Mouse (Mus musculus) cerebellum, adult 8-10 months (tissue): ENCODE measurements at regions not wholly inside any gene's neighbourhood (a gene's known extent, or its start where the extent isn't known, plus 50 kb on each side); places are given as distances from the start of the nearest gene placed in this dataset.

Experiments used
- DNase-seq: peaks from one replicate; pipeline ENCODE4 v3.0.0; 2022

GRCm38 (mm10) chr13:83041506-83041905 is 462.3 kb upstream of the Mef2c start:
- no peak for DNase-seq

GRCm38 (mm10) chr13:83045516-83045915 is 458.3 kb upstream of the Mef2c start:
- DNase-seq = no peak

- DNase-seq = no peak
These were observed 457.9 kb upstream of the Mef2c start for GRCm38 (mm10) chr13:83045970-83046369.

- DNase-seq = no peak
These were observed 457.2 kb upstream of the Mef2c start for GRCm38 (mm10) chr13:83046571-83047123.

GRCm38 (mm10) chr13:83055865-83056264 is 448.0 kb upstream of the Mef2c start:
- DNase-seq = no peak

GRCm38 (mm10) chr13:83056415-83056814 is 447.4 kb upstream of the Mef2c start:
- DNase-seq = no peak

- no peak for DNase-seq
These were observed 439.1 kb upstream of the Mef2c start for GRCm38 (mm10) chr13:83064727-83065126.

- no peak for DNase-seq
These were observed 438.6 kb upstream of the Mef2c start for GRCm38 (mm10) chr13:83065201-83065600.

- no peak for DNase-seq
These were observed 437.6 kb upstream of the Mef2c start for GRCm38 (mm10) chr13:83066115-83066753.

GRCm38 (mm10) chr13:83067496-83067895 is 436.3 kb upstream of the Mef2c start:
- DNase-seq = no peak

- DNase-seq = no peak
These were observed 435.2 kb upstream of the Mef2c start for GRCm38 (mm10) chr13:83068588-83068987.

- no peak for DNase-seq
These were observed 434.5 kb upstream of the Mef2c start for GRCm38 (mm10) chr13:83069293-83069692.

GRCm38 (mm10) chr13:83072073-83072472 is 431.8 kb upstream of the Mef2c start:
- no peak for DNase-seq

- no peak for DNase-seq
These were observed 429.4 kb upstream of the Mef2c start for GRCm38 (mm10) chr13:83074219-83074965.

- no peak for DNase-seq
These were observed 428.4 kb upstream of the Mef2c start for GRCm38 (mm10) chr13:83075320-83075877.

GRCm38 (mm10) chr13:83076611-83077010 is 427.2 kb upstream of the Mef2c start:
- no peak for DNase-seq

GRCm38 (mm10) chr13:83077085-83077484 is 426.7 kb upstream of the Mef2c start:
- no peak for DNase-seq

GRCm38 (mm10) chr13:83079291-83079690 is 424.5 kb upstream of the Mef2c start:
- DNase-seq = no peak

- no peak for DNase-seq
These were observed 418.9 kb upstream of the Mef2c start for GRCm38 (mm10) chr13:83084948-83085347.

GRCm38 (mm10) chr13:83099908-83100307 is 403.9 kb upstream of the Mef2c start:
- no peak for DNase-seq

- no peak for DNase-seq
These were observed 393.2 kb upstream of the Mef2c start for GRCm38 (mm10) chr13:83110610-83111009.

- DNase-seq = peak; percentile 13
These were observed 392.3 kb upstream of the Mef2c start for GRCm38 (mm10) chr13:83111503-83111902.

GRCm38 (mm10) chr13:83112323-83112722 is 391.5 kb upstream of the Mef2c start:
- DNase-seq = no peak

- no peak for DNase-seq
These were observed 391.1 kb upstream of the Mef2c start for GRCm38 (mm10) chr13:83112741-83113140.
